Mouse (Mus musculus): Measurements from ENCODE around the gene Ucn2. TPM values are rescaled to one million over a fixed set of nuclear protein-coding genes. Genes with fewer than 3 reads are reported as not detected.

Gene Ucn2
- total and polyA plus RNA-seq, 3 experiments, result 0.38 TPM; not detected in 2

- Histone ChIP-seq H3K9me3 (replicated peaks) (no peaks in the 10 kb centered on the region), H3K36me3 (replicated peaks) (peaks cover 2% of the 10 kb centered on the region), H3K27me3 (ENCODE audit: insufficient read depth, low read length) (peaks cover 4% of the 10 kb centered on the region), H3K4me3 (ENCODE audit: low read depth, low read length) (no peak overlapping the region), H3K4me1 (ENCODE audit: insufficient read depth, low read depth, low read length) (peaks cover 77% of the 10 kb centered on the region)
- TF ChIP-seq TAL1 (conservative IDR thresholded peaks at IDR 0.05; ENCODE audit: low read depth, low read length) (no peak), GATA2 (IDR thresholded peaks at IDR 0.05; ENCODE audit: borderline replicate concordance, low read depth, low read length) (no peak), CTCF (IDR thresholded peaks at IDR 0.05; ENCODE audit: low read depth, low read length) (no peak), GATA1 (IDR thresholded peaks at IDR 0.05; ENCODE audit: borderline replicate concordance, low read length) (no peak), POLR2AphosphoS5 (IDR thresholded peaks at IDR 0.05; ENCODE audit: insufficient replicate concordance, low read depth, low read length) (no peak)
- ATAC-seq (ENCODE audit: extremely low read depth, insufficient number of reproducible peaks, low FRiP score, poor library complexity, severe bottlenecking), result no peak
- no peak for DNase-seq (ENCODE audit: low spot score)
These were observed 4.1 kb downstream of the Ucn2 start for GRCm38 (mm10) chr9:108989802-108990461.

DNA sequence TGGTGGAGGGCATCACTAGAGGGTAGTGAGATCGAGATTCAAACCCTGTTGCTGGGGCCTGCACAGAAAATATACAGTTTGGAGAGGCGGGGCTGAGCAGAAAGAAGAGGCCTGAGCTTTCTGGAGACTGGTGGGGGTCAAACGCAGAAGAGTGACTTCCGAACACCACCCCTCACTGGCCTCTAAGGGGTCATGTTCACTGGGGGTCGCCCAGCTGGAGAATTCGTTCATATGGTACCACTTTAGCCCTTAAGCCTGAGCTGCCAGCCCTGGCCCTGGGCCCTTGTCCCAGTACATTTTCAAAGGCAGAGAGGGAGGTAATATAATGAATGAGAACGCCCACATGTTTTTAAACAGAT, 4.6 kb downstream of the Ucn2 start:
- ATAC-seq (ENCODE audit: extremely low read depth, insufficient number of reproducible peaks, low FRiP score, poor library complexity, severe bottlenecking), result no peak
- peaks cover 2% of the 10 kb centered on the region for H3K36me3 ChIP-seq (replicated peaks)
- DNase-seq (ENCODE audit: low spot score), result no peak
- no peaks in the 10 kb centered on the region; the same call in 1 of the 2 replicates for H3K27me3 ChIP-seq (ENCODE audit: insufficient read depth, low read length)
- peaks cover 77% of the 10 kb centered on the region for H3K4me1 ChIP-seq (ENCODE audit: insufficient read depth, low read depth, low read length)
- no peak overlapping the region for H3K4me3 ChIP-seq (ENCODE audit: low read depth, low read length)
- TF ChIP-seq CTCF (IDR thresholded peaks at IDR 0.05; ENCODE audit: low read depth, low read length) (no peak), GATA2 (IDR thresholded peaks at IDR 0.05; ENCODE audit: borderline replicate concordance, low read depth, low read length) (no peak), GATA1 (IDR thresholded peaks at IDR 0.05; ENCODE audit: borderline replicate concordance, low read length) (no peak), TAL1 (conservative IDR thresholded peaks at IDR 0.05; ENCODE audit: low read depth, low read length) (no peak), POLR2AphosphoS5 (IDR thresholded peaks at IDR 0.05; ENCODE audit: insufficient replicate concordance, low read depth, low read length) (no peak)
- no peaks in the 10 kb centered on the region for H3K9me3 ChIP-seq (replicated peaks)

GRCm38 (mm10) chr9:108991428-108992084, 5.7 kb downstream of the Ucn2 start, which contains the start of gene Pfkfb4:
Gene Pfkfb4 (plus strand): TSS chr9:108991778.
- H3K9me3 ChIP-seq (replicated peaks), result no peaks in the 10 kb centered on the region
- peaks cover 5% of the 10 kb centered on the region for H3K36me3 ChIP-seq (replicated peaks)
- no peak for TF ChIP-seq CTCF (IDR thresholded peaks at IDR 0.05; ENCODE audit: low read depth, low read length)
- 0 out of 2 replicates have a peak, but pooled peaks have one; percentile 54 for TF ChIP-seq POLR2AphosphoS5 (IDR thresholded peaks at IDR 0.05; ENCODE audit: insufficient replicate concordance, low read depth, low read length)
- DNase-seq (ENCODE audit: low spot score) (peak; percentile 93), ATAC-seq (ENCODE audit: extremely low read depth, insufficient number of reproducible peaks, low FRiP score, poor library complexity, severe bottlenecking) (peak; percentile 93)
- H3K4me3 ChIP-seq (ENCODE audit: low read depth, low read length), result peak within 1 kb of the TSS; percentile 76
- H3K27me3 ChIP-seq (ENCODE audit: insufficient read depth, low read length), result no peaks in the 10 kb centered on the region; the same call in 1 of the 2 replicates
- H3K4me1 ChIP-seq (ENCODE audit: insufficient read depth, low read depth, low read length), result peaks cover 83% of the 10 kb centered on the region

DNA sequence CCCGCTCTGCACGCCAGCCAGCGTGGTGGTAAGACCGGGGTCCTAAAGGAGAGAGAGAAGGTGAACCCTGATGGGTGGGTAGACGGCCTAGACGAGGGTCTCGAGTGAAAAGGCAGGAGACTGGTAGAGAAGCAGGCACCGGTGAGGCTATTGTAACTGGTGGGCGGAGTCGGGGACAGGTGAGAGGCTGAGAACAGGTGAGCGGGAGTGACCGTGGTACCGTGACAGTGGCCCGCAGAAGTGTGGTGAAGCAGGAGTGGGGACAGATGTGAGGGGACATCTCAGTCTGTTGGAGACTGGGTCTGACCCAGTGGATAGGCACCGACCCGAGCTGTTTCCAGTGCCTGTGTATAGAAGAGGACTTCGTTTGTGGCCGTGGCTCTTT, 6.3 kb downstream of the Ucn2 start:
- Histone ChIP-seq H3K4me3 (ENCODE audit: low read depth, low read length) (peak overlapping the region; percentile 76), H3K27me3 (ENCODE audit: insufficient read depth, low read length) (no peaks in the 10 kb centered on the region; the same call in 1 of the 2 replicates), H3K9me3 (replicated peaks) (no peaks in the 10 kb centered on the region), H3K36me3 (replicated peaks) (peaks cover 8% of the 10 kb centered on the region), H3K4me1 (ENCODE audit: insufficient read depth, low read depth, low read length) (peaks cover 87% of the 10 kb centered on the region)
- no peak for TF ChIP-seq GATA1 (IDR thresholded peaks at IDR 0.05; ENCODE audit: borderline replicate concordance, low read length)
- TF ChIP-seq POLR2AphosphoS5 (IDR thresholded peaks at IDR 0.05; ENCODE audit: insufficient replicate concordance, low read depth, low read length), result no peak
- TF ChIP-seq GATA2 (IDR thresholded peaks at IDR 0.05; ENCODE audit: borderline replicate concordance, low read depth, low read length), result no peak
- no peak for TF ChIP-seq TAL1 (conservative IDR thresholded peaks at IDR 0.05; ENCODE audit: low read depth, low read length)
- TF ChIP-seq CTCF (IDR thresholded peaks at IDR 0.05; ENCODE audit: low read depth, low read length), result no peak
- DNase-seq (ENCODE audit: low spot score) (no peak), ATAC-seq (ENCODE audit: extremely low read depth, insufficient number of reproducible peaks, low FRiP score, poor library complexity, severe bottlenecking) (no peak)

- Histone ChIP-seq H3K27me3 (ENCODE audit: insufficient read depth, low read length) (no peaks in the 10 kb centered on the region), H3K4me3 (ENCODE audit: low read depth, low read length) (peak overlapping the region; percentile 76; the same call in 1 of the 2 replicates), H3K4me1 (ENCODE audit: insufficient read depth, low read depth, low read length) (peaks cover 85% of the 10 kb centered on the region), H3K9me3 (replicated peaks) (no peaks in the 10 kb centered on the region), H3K36me3 (replicated peaks) (peaks cover 12% of the 10 kb centered on the region)
- DNase-seq (ENCODE audit: low spot score) (no peak), ATAC-seq (ENCODE audit: extremely low read depth, insufficient number of reproducible peaks, low FRiP score, poor library complexity, severe bottlenecking) (no peak)
- TF ChIP-seq POLR2AphosphoS5 (IDR thresholded peaks at IDR 0.05; ENCODE audit: insufficient replicate concordance, low read depth, low read length) (no peak), TAL1 (conservative IDR thresholded peaks at IDR 0.05; ENCODE audit: low read depth, low read length) (peak; percentile 40), GATA1 (IDR thresholded peaks at IDR 0.05; ENCODE audit: borderline replicate concordance, low read length) (no peak)
These were observed 7.0 kb downstream of the Ucn2 start for GRCm38 (mm10) chr9:108992620-108993361.

- Histone ChIP-seq H3K4me1 (ENCODE audit: insufficient read depth, low read depth, low read length) (peaks cover 82% of the 10 kb centered on the region), H3K9me3 (replicated peaks) (no peaks in the 10 kb centered on the region), H3K27me3 (ENCODE audit: insufficient read depth, low read length) (no peaks in the 10 kb centered on the region), H3K36me3 (replicated peaks) (peaks cover 39% of the 10 kb centered on the region), H3K4me3 (ENCODE audit: low read depth, low read length) (no peak overlapping the region; the same call in 1 of the 2 replicates)
- no peak for ATAC-seq (ENCODE audit: extremely low read depth, insufficient number of reproducible peaks, low FRiP score, poor library complexity, severe bottlenecking)
- DNase-seq (ENCODE audit: low spot score), result no peak
- TF ChIP-seq GATA1 (IDR thresholded peaks at IDR 0.05; ENCODE audit: borderline replicate concordance, low read length) (no peak), CTCF (IDR thresholded peaks at IDR 0.05; ENCODE audit: low read depth, low read length) (no peak), POLR2AphosphoS5 (IDR thresholded peaks at IDR 0.05; ENCODE audit: insufficient replicate concordance, low read depth, low read length) (no peak), GATA2 (IDR thresholded peaks at IDR 0.05; ENCODE audit: borderline replicate concordance, low read depth, low read length) (no peak), TAL1 (conservative IDR thresholded peaks at IDR 0.05; ENCODE audit: low read depth, low read length) (no peak)
These were observed 10.6 kb downstream of the Ucn2 start for GRCm38 (mm10) chr9:108996411-108996810.
